ENCODE assay signal across 8 mouse cellular contexts in genomic region chr9:33901313-33902076, GRCm38 (mm10).
A peak's percentile ranks its signal among the peaks of the same experiment; 100 is the strongest.
DNase-seq lines count a peak whose midpoint lies in the region; ATAC-seq and TF ChIP-seq lines count a peak whose summit lies in the region.

No protein-coding gene starts in this region.

- no peak overlapping the region for H3K9ac ChIP-seq in embryonic facial prominence, embryonic 15.5 days
- no peak overlapping the region for H3K9ac ChIP-seq in kidney, postnatal 0 days (ENCODE audit: low read depth, low read length)
- H3K9ac ChIP-seq in neural tube, embryonic 12.5 days: no peak overlapping the region

- peak; percentile 21 for DNase-seq in left cerebral cortex, postnatal 4 days
- DNase-seq in left cerebral cortex, postnatal 36 days (ENCODE audit: low spot score in 2 of 2): no peak
- DNase-seq in kidney, postnatal 0 days (ENCODE audit: low spot score): peak; percentile 58
- DNase-seq in gastrocnemius, postnatal 10 days: no peak
- no peak for DNase-seq in right cerebral cortex, postnatal 14 days

- WGBS in embryonic facial prominence, embryonic 15.5 days: 35% methylated on average over 10 of the region's 10 CpGs
- 31% methylated on average over 10 of the region's 10 CpGs for WGBS in kidney, postnatal 0 days
- 47% methylated on average over 10 of the region's 10 CpGs for WGBS in neural tube, embryonic 12.5 days

- H3K4me1 ChIP-seq in embryonic facial prominence, embryonic 15.5 days: peaks cover 10% of the 10 kb centered on the region; the same call in 1 of the 2 replicates
- H3K4me1 ChIP-seq in kidney, postnatal 0 days (replicated peaks; ENCODE audit: insufficient read depth, low read length): no peaks in the 10 kb centered on the region
- H3K4me1 ChIP-seq in neural tube, embryonic 12.5 days: peaks cover 5% of the 10 kb centered on the region

- H3K27ac ChIP-seq in embryonic facial prominence, embryonic 15.5 days (replicated peaks): no peak overlapping the region
- no peak overlapping the region for H3K27ac ChIP-seq in kidney, postnatal 0 days
- no peak overlapping the region for H3K27ac ChIP-seq in neural tube, embryonic 12.5 days

- peak; percentile 51 for ATAC-seq in embryonic facial prominence, embryonic 15.5 days (ENCODE audit: insufficient number of reproducible peaks, low FRiP score, low TSS enrichment, low read depth)
- no peak; the same call in 1 of the 2 replicates for ATAC-seq in kidney, postnatal 0 days (replicated peaks; ENCODE audit: low FRiP score, low read depth)
- peak; percentile 63; the same call in 1 of the 2 replicates for ATAC-seq in neural tube, embryonic 12.5 days (ENCODE audit: low FRiP score, low read depth)
- ATAC-seq in megakaryocyte, adult 5-6 weeks (ENCODE audit: poor library complexity, severe bottlenecking): no peak

- TF ChIP-seq CTCF in kidney, postnatal 0 days (IDR thresholded peaks at IDR 0.05; ENCODE audit: low read depth): no peak

- intact Hi-C loops in left cerebral cortex, postnatal 4 days (cut with DNase I): no loop called here
- intact Hi-C loops in left cerebral cortex, postnatal 36 days (cut with DNase I): no loop called here

- no peaks in the 10 kb centered on the region for H3K9me3 ChIP-seq in embryonic facial prominence, embryonic 15.5 days (replicated peaks)
- no peaks in the 10 kb centered on the region for H3K9me3 ChIP-seq in kidney, postnatal 0 days (replicated peaks; ENCODE audit: low read length)
- no peaks in the 10 kb centered on the region for H3K9me3 ChIP-seq in neural tube, embryonic 12.5 days

- no peaks in the 10 kb centered on the region for H3K36me3 ChIP-seq in embryonic facial prominence, embryonic 15.5 days
- no peaks in the 10 kb centered on the region for H3K36me3 ChIP-seq in kidney, postnatal 0 days (ENCODE audit: insufficient read depth, low read length)
- H3K36me3 ChIP-seq in neural tube, embryonic 12.5 days: no peaks in the 10 kb centered on the region

- no peak overlapping the region for H3K4me3 ChIP-seq in embryonic facial prominence, embryonic 15.5 days (replicated peaks)
- no peak overlapping the region for H3K4me3 ChIP-seq in kidney, postnatal 0 days (replicated peaks; ENCODE audit: low read depth, low read length)
- H3K4me3 ChIP-seq in neural tube, embryonic 12.5 days: no peak overlapping the region

- no peaks in the 10 kb centered on the region for H3K27me3 ChIP-seq in embryonic facial prominence, embryonic 15.5 days
- no peaks in the 10 kb centered on the region for H3K27me3 ChIP-seq in kidney, postnatal 0 days (ENCODE audit: insufficient read depth, low read length)
- no peaks in the 10 kb centered on the region for H3K27me3 ChIP-seq in neural tube, embryonic 12.5 days (replicated peaks)

- no peak overlapping the region for H3K4me2 ChIP-seq in embryonic facial prominence, embryonic 15.5 days (replicated peaks)
- H3K4me2 ChIP-seq in kidney, postnatal 0 days (ENCODE audit: low read length): no peak overlapping the region
- H3K4me2 ChIP-seq in neural tube, embryonic 12.5 days (replicated peaks): no peak overlapping the region

Comparison
In these comparisons a context has a peak if more than half of its experiments do, and no peak if none do; other contexts are left out.
1. DNase-seq: peak in left cerebral cortex, postnatal 4 days (single experiment) and kidney, postnatal 0 days (single experiment); none in left cerebral cortex, postnatal 36 days (0 of 2), gastrocnemius, postnatal 10 days (single experiment) and right cerebral cortex, postnatal 14 days (single experiment).
2. ATAC-seq: peak in embryonic facial prominence, embryonic 15.5 days (single experiment) and neural tube, embryonic 12.5 days (single experiment); none in kidney, postnatal 0 days (single experiment) and megakaryocyte, adult 5-6 weeks (single experiment).